Mouse (Mus musculus): ENCODE results near the gene Sox5. TPM values are rescaled to one million over a fixed set of nuclear protein-coding genes. Genes with fewer than 3 reads are reported as not detected.
A peak's percentile ranks its signal among the peaks of the same experiment; 100 is the strongest.

Gene Sox5
- polyA plus RNA-seq, 1 experiment from 2014 or later = 23.4 TPM

DNA sequence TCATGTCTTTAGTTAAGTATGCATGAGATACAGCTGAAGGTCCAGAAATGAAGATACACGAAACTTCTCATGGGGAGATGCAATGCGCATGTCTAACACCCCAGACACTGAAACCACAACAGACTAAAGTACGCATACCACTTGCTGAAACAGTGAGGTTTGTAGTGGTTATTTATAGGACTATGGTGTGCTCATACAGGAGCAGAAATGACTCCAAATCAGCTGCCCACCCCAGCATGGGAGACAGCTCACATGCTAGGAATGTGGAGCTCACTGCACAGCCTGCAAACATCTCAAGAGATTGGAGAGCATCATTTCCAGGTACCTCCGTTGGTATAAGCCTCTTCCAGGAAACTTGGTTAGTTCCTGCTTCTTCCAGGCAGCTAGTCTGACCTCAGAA lies 178.9 kb downstream of the Sox5 start:
- 88% methylated on average over 4 of the region's 4 CpGs for WGBS
- Histone ChIP-seq H3K4me3 (ENCODE audit: low read depth, low read length) (no peak overlapping the region), H3K9ac (replicated peaks; ENCODE audit: low read length) (no peak overlapping the region), H3K27me3 (ENCODE audit: control insufficient read depth, insufficient read depth, low read length) (no peaks in the 10 kb centered on the region), H3K36me3 (replicated peaks; ENCODE audit: control insufficient read depth, insufficient read depth, low read depth, low read length) (no peaks in the 10 kb centered on the region), H3K4me1 (ENCODE audit: control insufficient read depth, insufficient read depth, low read length) (no peaks in the 10 kb centered on the region), H3K27ac (replicated peaks; ENCODE audit: low read depth, low read length) (no peak overlapping the region), H3K4me2 (ENCODE audit: low read depth, low read length) (no peak overlapping the region), H3K9me3 (replicated peaks; ENCODE audit: control insufficient read depth, low read length) (no peaks in the 10 kb centered on the region)
- DNase-seq (ENCODE audit: low spot score) = no peak
- ATAC-seq (replicated peaks; ENCODE audit: insufficient number of reproducible peaks, low FRiP score, low TSS enrichment, low read depth) = no peak

DNA sequence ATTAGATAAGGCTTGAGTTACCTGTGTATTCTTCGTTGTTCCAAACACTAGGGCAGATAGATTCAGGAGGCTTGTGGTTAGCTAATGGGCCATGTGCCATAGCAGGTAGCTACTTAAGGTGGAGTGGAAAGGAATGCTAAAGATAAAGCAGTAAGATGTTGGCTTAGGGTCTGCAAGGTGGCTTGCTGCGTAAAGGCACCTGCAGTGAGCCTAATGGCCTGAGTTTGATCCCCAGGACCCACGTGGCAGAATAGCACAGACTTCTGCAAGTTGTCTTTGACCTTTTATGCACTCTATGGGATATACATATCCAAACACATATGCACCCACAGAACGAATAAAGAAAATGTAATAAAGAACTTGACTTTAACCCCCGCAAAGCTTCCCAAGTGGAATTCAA lies 181.4 kb downstream of the Sox5 start:
- no peaks in the 10 kb centered on the region for H3K4me1 ChIP-seq (ENCODE audit: control insufficient read depth, insufficient read depth, low read length)
- WGBS = 83% methylated on average over 5 of the region's 5 CpGs
- DNase-seq (ENCODE audit: low spot score) (no peak), ATAC-seq (replicated peaks; ENCODE audit: insufficient number of reproducible peaks, low FRiP score, low TSS enrichment, low read depth) (no peak)
- H3K27ac ChIP-seq (replicated peaks; ENCODE audit: low read depth, low read length) = no peak overlapping the region
- H3K27me3 ChIP-seq (ENCODE audit: control insufficient read depth, insufficient read depth, low read length) = no peaks in the 10 kb centered on the region
- H3K9me3 ChIP-seq (replicated peaks; ENCODE audit: control insufficient read depth, low read length) = no peaks in the 10 kb centered on the region
- no peak overlapping the region for H3K9ac ChIP-seq (replicated peaks; ENCODE audit: low read length)
- no peaks in the 10 kb centered on the region for H3K36me3 ChIP-seq (replicated peaks; ENCODE audit: control insufficient read depth, insufficient read depth, low read depth, low read length)
- H3K4me2 ChIP-seq (ENCODE audit: low read depth, low read length) = no peak overlapping the region
- H3K4me3 ChIP-seq (ENCODE audit: low read depth, low read length) = no peak overlapping the region

DNA sequence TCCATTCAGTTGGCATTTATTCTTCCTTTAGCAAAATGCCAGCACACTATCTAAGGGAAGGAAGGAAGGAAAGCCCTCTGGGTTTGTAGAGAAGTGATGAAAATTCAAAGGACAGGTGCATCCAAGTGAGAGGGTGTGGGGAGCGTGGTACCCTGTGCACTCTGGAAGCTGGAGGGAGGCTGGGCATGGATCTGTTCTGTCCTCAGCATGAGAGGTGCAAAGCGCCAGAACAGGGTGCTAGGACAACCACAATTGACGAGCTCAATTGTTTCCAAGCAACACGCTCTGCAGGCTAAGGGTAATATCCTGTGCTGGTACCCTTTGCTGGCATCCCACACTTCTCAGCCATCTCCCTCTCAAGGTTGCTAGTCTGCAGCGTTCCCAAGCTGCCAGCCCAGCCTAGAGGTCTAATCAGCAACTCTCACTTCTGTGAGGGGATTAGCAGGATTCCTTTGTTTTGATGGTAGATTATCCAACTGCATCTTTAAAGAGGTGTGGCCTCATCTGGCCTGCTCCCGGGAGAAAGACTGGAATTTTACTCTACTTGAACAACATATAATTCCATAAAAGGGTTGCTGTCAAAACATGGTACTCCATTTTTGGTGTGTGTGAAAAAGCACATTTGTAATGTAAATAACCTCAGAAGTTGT lies 183.3 kb downstream of the Sox5 start:
- DNase-seq (ENCODE audit: low spot score) = no peak
- ATAC-seq (replicated peaks; ENCODE audit: insufficient number of reproducible peaks, low FRiP score, low TSS enrichment, low read depth) = no peak
- no peak overlapping the region for H3K27ac ChIP-seq (replicated peaks; ENCODE audit: low read depth, low read length)

DNA sequence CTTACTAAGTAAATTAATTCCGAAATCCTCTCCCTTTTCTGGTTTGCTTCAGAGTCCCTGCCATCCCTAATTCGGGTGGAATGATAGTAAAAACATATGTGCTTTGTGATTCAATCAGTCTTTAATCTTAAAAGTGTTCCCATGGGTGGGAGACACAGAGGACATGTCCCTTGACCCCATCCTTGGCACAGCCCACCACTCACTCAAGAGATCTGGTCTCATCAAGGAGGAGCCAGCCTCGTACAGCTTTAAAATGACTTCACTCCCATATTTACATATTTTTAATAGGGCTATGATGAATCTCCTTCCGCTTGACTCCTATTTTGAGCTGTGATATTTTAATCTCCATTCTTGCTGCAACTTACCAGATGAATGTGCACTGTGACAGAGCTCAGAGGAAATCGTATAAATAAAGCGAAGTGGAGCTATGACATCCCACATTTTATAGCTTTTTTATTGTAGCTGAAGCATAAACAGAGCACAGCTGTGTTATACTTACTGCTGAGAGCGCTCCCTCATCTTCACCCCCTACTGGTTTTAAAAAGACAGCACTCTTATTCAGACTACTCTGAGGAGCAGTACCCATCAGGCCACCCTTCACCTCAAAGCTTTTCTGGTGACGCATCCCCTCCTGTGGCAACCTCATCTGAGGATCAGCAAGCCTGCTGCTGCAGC lies 185.1 kb downstream of the Sox5 start:
- 75% methylated on average over 8 of the region's 8 CpGs for WGBS
- Histone ChIP-seq H3K9ac (replicated peaks; ENCODE audit: low read length) (no peak overlapping the region), H3K27ac (replicated peaks; ENCODE audit: low read depth, low read length) (no peak overlapping the region), H3K4me1 (ENCODE audit: control insufficient read depth, insufficient read depth, low read length) (no peaks in the 10 kb centered on the region), H3K4me2 (ENCODE audit: low read depth, low read length) (no peak overlapping the region), H3K4me3 (ENCODE audit: low read depth, low read length) (no peak overlapping the region), H3K36me3 (replicated peaks; ENCODE audit: control insufficient read depth, insufficient read depth, low read depth, low read length) (no peaks in the 10 kb centered on the region), H3K9me3 (replicated peaks; ENCODE audit: control insufficient read depth, low read length) (no peaks in the 10 kb centered on the region), H3K27me3 (ENCODE audit: control insufficient read depth, insufficient read depth, low read length) (no peaks in the 10 kb centered on the region)
- ATAC-seq (replicated peaks; ENCODE audit: insufficient number of reproducible peaks, low FRiP score, low TSS enrichment, low read depth) (no peak), DNase-seq (ENCODE audit: low spot score) (no peak)

More for the DNA sequence above, 183.3 kb downstream of the Sox5 start:
- H3K9ac ChIP-seq (replicated peaks; ENCODE audit: low read length) = no peak overlapping the region
- H3K4me2 ChIP-seq (ENCODE audit: low read depth, low read length) = no peak overlapping the region
- H3K4me3 ChIP-seq (ENCODE audit: low read depth, low read length) = no peak overlapping the region
- no peaks in the 10 kb centered on the region for H3K27me3 ChIP-seq (ENCODE audit: control insufficient read depth, insufficient read depth, low read length)
- H3K9me3 ChIP-seq (replicated peaks; ENCODE audit: control insufficient read depth, low read length) = no peaks in the 10 kb centered on the region
- H3K36me3 ChIP-seq (replicated peaks; ENCODE audit: control insufficient read depth, insufficient read depth, low read depth, low read length) = no peaks in the 10 kb centered on the region
- WGBS = 37% methylated on average over 6 of the region's 6 CpGs
- no peaks in the 10 kb centered on the region for H3K4me1 ChIP-seq (ENCODE audit: control insufficient read depth, insufficient read depth, low read length)

DNA sequence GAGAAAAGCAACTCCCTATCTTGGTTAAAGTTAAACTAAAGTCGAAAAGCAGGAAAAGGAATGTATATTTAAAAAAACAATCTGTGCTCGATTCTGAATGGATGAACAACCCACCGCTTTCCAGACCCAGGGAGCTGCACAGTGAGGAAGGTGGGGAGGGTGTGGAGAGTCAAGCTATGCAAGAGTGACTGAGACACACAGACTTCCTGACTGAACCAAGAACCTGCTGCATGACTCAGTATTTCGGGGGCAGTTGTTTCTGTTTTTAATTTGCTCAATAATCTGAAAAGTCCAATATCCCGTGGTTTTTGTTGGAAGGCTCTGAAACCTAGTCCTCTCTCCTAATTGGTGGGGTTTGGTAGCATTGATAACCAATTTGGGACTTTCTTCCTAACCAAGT lies 196.9 kb downstream of the Sox5 start:
- WGBS = 49% methylated on average over 5 of the region's 5 CpGs
- H3K4me3 ChIP-seq (ENCODE audit: low read depth, low read length) = no peak overlapping the region
- ATAC-seq (replicated peaks; ENCODE audit: insufficient number of reproducible peaks, low FRiP score, low TSS enrichment, low read depth) = no peak
- no peaks in the 10 kb centered on the region for H3K27me3 ChIP-seq (ENCODE audit: control insufficient read depth, insufficient read depth, low read length)
- no peak overlapping the region for H3K4me2 ChIP-seq (ENCODE audit: low read depth, low read length)
- H3K9ac ChIP-seq (replicated peaks; ENCODE audit: low read length) = no peak overlapping the region
- H3K4me1 ChIP-seq (ENCODE audit: control insufficient read depth, insufficient read depth, low read length) = no peaks in the 10 kb centered on the region
- no peaks in the 10 kb centered on the region for H3K36me3 ChIP-seq (replicated peaks; ENCODE audit: control insufficient read depth, insufficient read depth, low read depth, low read length)
- no peak for DNase-seq (ENCODE audit: low spot score)
- H3K9me3 ChIP-seq (replicated peaks; ENCODE audit: control insufficient read depth, low read length) = no peaks in the 10 kb centered on the region
- H3K27ac ChIP-seq (replicated peaks; ENCODE audit: low read depth, low read length) = no peak overlapping the region

DNA sequence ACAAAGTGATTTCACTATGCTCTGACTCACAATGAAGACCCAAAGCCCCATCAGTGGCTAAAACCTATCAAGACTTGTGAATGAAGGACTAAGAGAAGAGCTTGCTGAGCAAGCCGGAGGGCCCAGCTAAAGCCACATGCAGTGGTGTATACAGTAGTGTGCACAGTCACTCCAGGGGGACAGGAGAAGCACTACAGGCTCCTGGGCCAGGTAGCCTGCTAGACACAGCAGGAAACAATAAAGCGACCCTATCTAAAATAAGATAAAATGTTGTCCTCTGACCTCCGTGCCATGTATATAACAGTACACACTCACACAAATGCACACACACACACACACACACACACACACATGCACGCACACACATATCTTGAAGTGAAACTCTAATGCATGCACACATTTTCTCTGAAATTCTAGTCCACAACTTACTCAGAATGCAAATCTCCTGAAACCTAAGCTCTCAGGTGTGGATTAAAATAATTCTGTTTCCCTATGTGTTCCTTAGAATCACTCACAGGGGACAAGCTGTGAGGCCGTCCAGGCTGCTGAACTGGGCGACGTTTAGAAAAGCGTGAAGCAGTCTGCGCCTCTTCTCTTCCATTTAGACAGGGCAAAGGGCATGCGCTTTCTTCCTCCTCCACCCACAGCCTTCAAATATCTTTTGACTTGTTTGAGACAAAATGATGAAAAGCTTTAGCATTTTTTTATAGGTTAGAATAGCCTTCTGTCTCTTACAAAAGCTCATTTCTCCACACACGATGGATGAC lies 197.5 kb downstream of the Sox5 start:
- Histone ChIP-seq H3K9ac (replicated peaks; ENCODE audit: low read length) (no peak overlapping the region), H3K27ac (replicated peaks; ENCODE audit: low read depth, low read length) (no peak overlapping the region), H3K36me3 (replicated peaks; ENCODE audit: control insufficient read depth, insufficient read depth, low read depth, low read length) (no peaks in the 10 kb centered on the region), H3K9me3 (replicated peaks; ENCODE audit: control insufficient read depth, low read length) (no peaks in the 10 kb centered on the region), H3K4me1 (ENCODE audit: control insufficient read depth, insufficient read depth, low read length) (no peaks in the 10 kb centered on the region), H3K27me3 (ENCODE audit: control insufficient read depth, insufficient read depth, low read length) (no peaks in the 10 kb centered on the region), H3K4me2 (ENCODE audit: low read depth, low read length) (no peak overlapping the region), H3K4me3 (ENCODE audit: low read depth, low read length) (no peak overlapping the region)
- ATAC-seq (replicated peaks; ENCODE audit: insufficient number of reproducible peaks, low FRiP score, low TSS enrichment, low read depth) (no peak), DNase-seq (ENCODE audit: low spot score) (no peak)
- WGBS = 54% methylated on average over 11 of the region's 11 CpGs

DNA sequence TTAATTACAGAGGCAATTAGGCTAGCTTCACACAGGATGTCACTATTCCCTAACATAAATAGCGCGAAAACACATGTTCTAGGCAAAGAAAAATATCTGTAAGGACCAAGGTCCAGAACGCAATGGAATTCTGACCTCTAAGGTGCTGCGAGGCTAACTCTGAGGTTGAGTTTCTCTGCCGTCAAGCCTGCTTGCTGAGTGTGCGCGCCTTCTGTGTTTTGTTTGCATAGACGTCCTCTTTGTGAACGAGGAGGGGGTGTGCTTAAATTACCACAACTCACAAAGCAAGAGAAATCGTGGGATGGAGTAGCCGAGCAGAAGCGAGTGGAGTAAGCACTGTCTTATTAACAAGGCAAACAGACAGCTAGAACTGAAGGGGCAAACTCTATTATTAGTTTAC lies 202.5 kb downstream of the Sox5 start:
- H3K4me2 ChIP-seq (ENCODE audit: low read depth, low read length) = no peak overlapping the region
- H3K36me3 ChIP-seq (replicated peaks; ENCODE audit: control insufficient read depth, insufficient read depth, low read depth, low read length) = no peaks in the 10 kb centered on the region
- no peak for ATAC-seq (replicated peaks; ENCODE audit: insufficient number of reproducible peaks, low FRiP score, low TSS enrichment, low read depth)
- no peaks in the 10 kb centered on the region for H3K4me1 ChIP-seq (ENCODE audit: control insufficient read depth, insufficient read depth, low read length)
- H3K9ac ChIP-seq (replicated peaks; ENCODE audit: low read length) = no peak overlapping the region
- H3K27ac ChIP-seq (replicated peaks; ENCODE audit: low read depth, low read length) = no peak overlapping the region
- 22% methylated on average over 12 of the region's 12 CpGs for WGBS
- no peaks in the 10 kb centered on the region for H3K27me3 ChIP-seq (ENCODE audit: control insufficient read depth, insufficient read depth, low read length)
- DNase-seq (ENCODE audit: low spot score) = peak; percentile 25
- H3K9me3 ChIP-seq (replicated peaks; ENCODE audit: control insufficient read depth, low read length) = no peaks in the 10 kb centered on the region
- no peak overlapping the region for H3K4me3 ChIP-seq (ENCODE audit: low read depth, low read length)

DNA sequence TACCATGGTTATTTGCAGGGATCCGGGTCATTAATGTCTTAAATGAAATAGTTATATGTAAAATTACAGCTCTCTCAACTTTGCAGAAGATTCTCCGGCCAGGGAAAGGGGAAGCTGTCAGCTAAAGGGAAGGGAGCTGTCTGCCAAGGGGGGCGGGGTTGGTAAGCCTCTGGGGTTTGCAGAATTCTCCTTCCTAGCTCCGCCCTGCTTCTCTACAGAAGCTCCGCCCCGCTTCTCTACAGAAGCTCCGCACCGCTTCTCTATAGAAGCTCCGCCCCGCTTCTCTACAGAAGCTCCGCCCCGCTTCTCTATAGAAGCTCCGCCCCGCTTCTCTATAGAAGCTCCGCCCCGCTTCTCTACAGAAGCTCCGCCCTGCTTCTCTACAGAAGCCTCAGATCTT lies 210.9 kb downstream of the Sox5 start:
- WGBS = 77% methylated on average over 17 of the region's 17 CpGs
- DNase-seq (ENCODE audit: low spot score) (no peak), ATAC-seq (replicated peaks; ENCODE audit: insufficient number of reproducible peaks, low FRiP score, low TSS enrichment, low read depth) (no peak)
- Histone ChIP-seq H3K9ac (replicated peaks; ENCODE audit: low read length) (no peak overlapping the region), H3K9me3 (replicated peaks; ENCODE audit: control insufficient read depth, low read length) (no peaks in the 10 kb centered on the region), H3K27me3 (ENCODE audit: control insufficient read depth, insufficient read depth, low read length) (no peaks in the 10 kb centered on the region), H3K27ac (replicated peaks; ENCODE audit: low read depth, low read length) (no peak overlapping the region), H3K36me3 (replicated peaks; ENCODE audit: control insufficient read depth, insufficient read depth, low read depth, low read length) (no peaks in the 10 kb centered on the region), H3K4me1 (ENCODE audit: control insufficient read depth, insufficient read depth, low read length) (no peaks in the 10 kb centered on the region), H3K4me3 (ENCODE audit: low read depth, low read length) (no peak overlapping the region), H3K4me2 (ENCODE audit: low read depth, low read length) (no peak overlapping the region)
